Mouse (Mus musculus) stomach, postnatal 0 days (tissue): ENCODE measurements at regions not wholly inside any gene's neighbourhood (a gene's known extent, or its start where the extent isn't known, plus 50 kb on each side); places are given as distances from the start of the nearest gene placed in this dataset.

ENCODE experiments used
- CTCF ChIP-seq: IDR thresholded peaks from 2 replicates; pipeline ENCODE4 v1.5.1; 2016; ENCODE audit warnings: antibody characterized with exemption, low read depth, mild to moderate bottlenecking, moderate library complexity
- EP300 ChIP-seq: optimal IDR thresholded peaks from 2 replicates; pipeline ENCODE3; 2016; ENCODE audit warnings: antibody characterized with exemption

DNA sequence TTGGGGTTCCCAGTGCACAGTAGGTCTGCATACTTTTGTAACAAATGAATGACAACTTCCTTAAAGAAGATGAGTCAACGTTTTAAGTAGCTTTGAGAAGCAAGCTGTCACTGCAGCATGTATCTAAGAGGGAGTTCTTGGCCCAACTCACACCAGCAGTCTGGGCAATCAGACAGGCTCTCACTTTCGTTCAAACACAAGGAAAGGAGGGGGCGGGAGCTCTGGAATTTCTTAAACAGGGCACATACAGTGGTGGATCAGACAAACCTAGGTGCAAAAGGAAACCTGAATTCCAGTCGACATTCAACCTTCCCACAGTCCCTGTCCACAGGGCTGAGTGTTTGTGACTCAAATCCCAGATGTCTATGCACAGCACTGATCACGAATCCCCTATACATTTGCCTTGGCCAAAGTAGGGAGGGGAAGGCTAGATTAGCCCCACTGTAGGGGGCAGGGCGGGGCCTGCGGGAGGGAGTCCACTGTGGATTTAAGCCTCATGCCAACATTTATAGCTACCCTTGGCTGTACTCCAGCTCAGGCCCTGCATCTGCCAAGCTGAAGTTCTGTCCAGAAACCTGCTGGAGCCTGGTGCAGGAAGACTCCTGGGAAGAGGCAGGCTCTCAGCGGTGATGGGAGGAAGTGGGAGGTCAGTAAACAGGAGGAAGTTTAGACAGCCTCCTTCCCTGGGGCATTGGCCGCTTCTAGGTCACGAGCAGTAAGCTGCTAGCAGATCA lies 81.5 kb upstream of the Cdyl2 start:
- TF ChIP-seq CTCF (no peak), EP300 (no peak)
